Mouse (Mus musculus) lung, postnatal 0 days (tissue): ENCODE measurements at regions not wholly inside any gene's neighbourhood (a gene's known extent, or its start where the extent isn't known, plus 50 kb on each side); places are given as distances from the start of the nearest gene placed in this dataset.
A peak's percentile ranks its signal among the peaks of the same experiment; 100 is the strongest.
"Not testable (repeated sequence)": the region's sequence is repeated elsewhere in the genome, so short reads cannot be mapped to it uniquely, and the experiment has no call there.

Experiments used
- ATAC-seq: fragments of 200-750 bp; cut with Nextera tagmentation; 2 replicates; pipeline ENCODE4 v1.8.0; 2017; ENCODE audit warnings: moderate library complexity
- DNase-seq: peaks from one replicate; pipeline ENCODE4 v3.0.0-alpha.2; 2016; ENCODE audit warnings: low spot score
- H3K27ac ChIP-seq: fragments of 300-500 bp; sonication (generic); 2 replicates; pipeline ENCODE4 v1.5.1; 2014; ENCODE audit warnings: antibody characterized with exemption, mild to moderate bottlenecking, low read length, mixed read lengths
- H3K27me3 ChIP-seq: fragments of 300-500 bp; sonication (generic); replicated peaks from 2 replicates; pipeline ENCODE4 v1.6.1; 2014; ENCODE audit warnings: low read length, mixed read lengths; ENCODE audit not compliant: insufficient read depth
- H3K36me3 ChIP-seq: fragments of 300-500 bp; sonication (generic); 2 replicates; pipeline ENCODE4 v1.6.1; 2014; ENCODE audit warnings: low read length, mixed read lengths; ENCODE audit not compliant: insufficient read depth
- H3K4me1 ChIP-seq: fragments of 300-500 bp; sonication (generic); 2 replicates; pipeline ENCODE4 v1.6.1; 2014; ENCODE audit warnings: antibody characterized with exemption, low read depth, low read length, mixed read lengths; ENCODE audit not compliant: insufficient read depth
- H3K4me2 ChIP-seq: fragments of 300-500 bp; sonication (generic); replicated peaks from 2 replicates; pipeline ENCODE4 v1.6.1; 2014; ENCODE audit warnings: low read depth, mild to moderate bottlenecking, low read length, moderate library complexity, mixed read lengths
- H3K4me3 ChIP-seq: fragments of 300-500 bp; sonication (generic); 2 replicates; pipeline ENCODE4 v1.5.1; 2014; ENCODE audit warnings: low read depth, low read length
- H3K9ac ChIP-seq: fragments of 300-500 bp; sonication (generic); replicated peaks from 2 replicates; pipeline ENCODE4 v1.6.1; 2014; ENCODE audit warnings: low read depth, mild to moderate bottlenecking
- H3K9me3 ChIP-seq: fragments of 300-500 bp; sonication (generic); 2 replicates; pipeline ENCODE4 v1.6.1; 2016; ENCODE audit warnings: low read length, mixed read lengths
- CTCF ChIP-seq: IDR thresholded peaks from 2 replicates; pipeline ENCODE4 v1.5.1; 2016; ENCODE audit warnings: antibody characterized with exemption, mild to moderate bottlenecking
- EP300 ChIP-seq: IDR thresholded peaks from 2 replicates; pipeline ENCODE4 v1.6.1; 2016; ENCODE audit warnings: antibody characterized with exemption, mild to moderate bottlenecking, control low read depth
- WGBS: fragments of 180-500 bp; shearing (Covaris S2); extraction: QIAGEN DNeasy Blood & Tissue Kit; methylation state at CpG from one replicate; pipeline ENCODE4 v1.1.7; 2014; 5-methylcytosine and 5-hydroxymethylcytosine counted together

GRCm38 (mm10) chr1:108046857-108047714 is 457.3 kb downstream of the Serpinb8 start:
- no peaks in the 10 kb centered on the region for H3K4me1 ChIP-seq
- H3K9ac ChIP-seq = no peak overlapping the region
- H3K27me3 ChIP-seq = no peaks in the 10 kb centered on the region
- H3K27ac ChIP-seq = no peak overlapping the region
- TF ChIP-seq CTCF = no peak
- no peak for TF ChIP-seq EP300
- ATAC-seq (no peak), DNase-seq (no peak)
- no peaks in the 10 kb centered on the region for H3K36me3 ChIP-seq
- no peak overlapping the region for H3K4me3 ChIP-seq
- H3K9me3 ChIP-seq = no peaks in the 10 kb centered on the region
- 40% methylated on average over 5 of the region's 5 CpGs for WGBS
- no peak overlapping the region for H3K4me2 ChIP-seq

GRCm38 (mm10) chr1:108094622-108095021 is 504.8 kb downstream of the Serpinb8 start:
- Histone ChIP-seq H3K9ac (no peak overlapping the region), H3K4me1 (no peaks in the 10 kb centered on the region), H3K27me3 (no peaks in the 10 kb centered on the region), H3K9me3 (no peaks in the 10 kb centered on the region), H3K36me3 (no peaks in the 10 kb centered on the region), H3K4me3 (no peak overlapping the region), H3K4me2 (no peak overlapping the region), H3K27ac (no peak overlapping the region)
- TF ChIP-seq CTCF = no peak
- TF ChIP-seq EP300 = no peak
- 46% methylated on average over 3 of the region's 3 CpGs for WGBS
- no peak for ATAC-seq
- no peak for DNase-seq

GRCm38 (mm10) chr1:108102607-108103006 is 512.8 kb downstream of the Serpinb8 start:
- Histone ChIP-seq H3K27me3 (no peaks in the 10 kb centered on the region), H3K36me3 (no peaks in the 10 kb centered on the region), H3K27ac (no peak overlapping the region), H3K9me3 (no peaks in the 10 kb centered on the region), H3K9ac (no peak overlapping the region), H3K4me1 (no peaks in the 10 kb centered on the region), H3K4me3 (no peak overlapping the region), H3K4me2 (no peak overlapping the region)
- no peak for TF ChIP-seq CTCF
- TF ChIP-seq EP300 = no peak
- WGBS = 64% methylated on average over 2 of the region's 2 CpGs
- no peak for ATAC-seq
- DNase-seq = no peak

- Histone ChIP-seq H3K4me1 (no peaks in the 10 kb centered on the region), H3K4me3 (no peak overlapping the region), H3K4me2 (no peak overlapping the region), H3K36me3 (no peaks in the 10 kb centered on the region), H3K27ac (no peak overlapping the region), H3K27me3 (no peaks in the 10 kb centered on the region), H3K9ac (no peak overlapping the region), H3K9me3 (no peaks in the 10 kb centered on the region)
- ATAC-seq (peak; percentile 72), DNase-seq (peak; percentile 54)
- TF ChIP-seq CTCF (no peak), EP300 (peak; percentile 46; the same call in 1 of the 2 replicates)
Observed at GRCm38 (mm10) chr1:108110984-108111383, 521.2 kb downstream of the Serpinb8 start.

DNA sequence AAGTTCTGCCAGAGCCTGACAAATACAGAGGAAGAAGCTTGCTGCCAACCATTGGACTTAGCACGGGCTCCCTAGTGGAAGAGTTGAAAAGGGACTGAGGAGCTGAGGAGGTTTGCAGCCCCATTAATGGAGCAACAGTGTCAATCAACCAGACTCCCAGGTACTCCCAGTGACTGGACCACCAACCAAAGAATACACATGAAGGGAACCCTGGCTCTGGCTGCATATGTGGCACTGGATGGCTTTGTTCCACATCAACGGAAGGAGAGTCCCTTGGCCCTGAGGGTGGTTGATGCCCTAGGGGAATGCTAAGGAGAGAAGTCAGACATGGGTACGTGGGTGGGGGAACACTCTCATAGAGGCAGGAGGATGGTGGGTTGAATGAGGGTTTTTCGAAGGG is 537.6 kb downstream of the Serpinb8 start:
- 77% methylated on average over 4 of the region's 4 CpGs for WGBS
- TF ChIP-seq CTCF (no peak), EP300 (no peak)
- Histone ChIP-seq H3K4me1 (no peaks in the 10 kb centered on the region), H3K27me3 (no peaks in the 10 kb centered on the region), H3K36me3 (no peaks in the 10 kb centered on the region), H3K9me3 (no peaks in the 10 kb centered on the region), H3K27ac (no peak overlapping the region), H3K4me3 (no peak overlapping the region), H3K4me2 (no peak overlapping the region), H3K9ac (no peak overlapping the region)
- ATAC-seq (no peak), DNase-seq (no peak)

DNA sequence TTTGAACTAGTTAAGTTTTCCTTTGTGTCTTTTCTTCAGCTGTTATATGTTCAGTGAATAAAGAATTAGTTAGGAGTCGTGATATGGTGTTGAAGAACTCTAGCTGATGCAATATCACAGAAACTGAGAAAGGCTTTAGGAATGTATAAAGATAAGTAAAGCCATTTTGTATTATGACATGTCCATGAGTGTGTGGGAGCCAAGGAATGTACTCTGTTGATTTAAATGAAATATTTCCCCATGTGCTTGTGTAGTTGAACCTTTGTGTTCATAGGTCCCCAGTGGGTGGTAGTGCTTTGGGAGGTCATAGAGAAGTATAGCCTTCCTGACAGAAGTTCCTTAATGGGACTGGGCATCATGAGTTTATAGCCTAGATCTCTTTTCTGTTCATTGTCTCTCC is 542.2 kb downstream of the Serpinb8 start:
- TF ChIP-seq CTCF (no peak), EP300 (no peak)
- Histone ChIP-seq H3K4me3 (no peak overlapping the region), H3K27ac (no peak overlapping the region), H3K4me2 (no peak overlapping the region), H3K36me3 (no peaks in the 10 kb centered on the region), H3K4me1 (no peaks in the 10 kb centered on the region), H3K9ac (no peak overlapping the region), H3K27me3 (no peaks in the 10 kb centered on the region), H3K9me3 (no peaks in the 10 kb centered on the region)
- 30% methylated on average over 1 of the region's 1 CpGs for WGBS
- DNase-seq (peak; percentile 37), ATAC-seq (peak; percentile 57; the same call in 1 of the 2 replicates)

DNA sequence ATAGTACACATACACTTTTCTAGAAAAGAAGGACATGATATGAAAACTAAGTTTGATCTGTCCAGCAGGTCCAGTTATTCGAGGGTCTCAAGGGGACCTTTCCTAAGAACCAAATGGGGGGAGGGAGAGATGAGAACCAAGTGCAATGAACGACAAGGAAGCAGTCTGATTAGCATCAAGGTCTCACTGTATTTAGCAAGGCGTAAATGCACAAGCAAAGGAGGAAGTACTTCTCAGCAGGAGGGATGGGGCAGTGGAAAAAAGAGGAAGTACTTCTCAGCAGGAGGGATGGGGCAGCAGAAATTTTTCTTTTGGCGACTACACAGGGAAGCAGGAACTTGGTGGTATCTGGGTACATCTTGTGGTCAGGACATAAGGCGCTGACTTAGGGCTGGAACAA is 545.5 kb downstream of the Serpinb8 start:
- H3K4me3 ChIP-seq, ATAC-seq, H3K9me3 ChIP-seq, H3K9ac ChIP-seq, H3K27me3 ChIP-seq, H3K4me2 ChIP-seq, H3K27ac ChIP-seq, DNase-seq, H3K4me1 ChIP-seq, H3K36me3 ChIP-seq: not testable (repeated sequence)
- WGBS = 76% methylated on average over 5 of the region's 5 CpGs
